Mouse (Mus musculus): Measurements from ENCODE around the gene Pyroxd1. TPM values are rescaled to one million over a fixed set of nuclear protein-coding genes. Genes with fewer than 3 reads are reported as not detected.
"Not testable (repeated sequence)": the region's sequence is repeated elsewhere in the genome, so short reads cannot be mapped to it uniquely, and the experiment has no call there.

Pyroxd1 gene
- polyA plus RNA-seq, 1 experiment from 2014 or later, result 20.3 TPM

GRCm38 (mm10) chr6:142343561-142343960 is 1.9 kb upstream of the Pyroxd1 start:
- peak; percentile 65 for DNase-seq (ENCODE audit: low spot score)
- Histone ChIP-seq H3K36me3 (replicated peaks; ENCODE audit: control insufficient read depth, insufficient read depth) (peaks cover 10% of the 10 kb centered on the region), H3K27ac (no peak overlapping the region), H3K4me3 (replicated peaks; ENCODE audit: low read length) (no peak overlapping the region), H3K9ac (no peak overlapping the region), H3K4me1 (replicated peaks; ENCODE audit: control insufficient read depth, insufficient read depth, low read length) (peaks cover 7% of the 10 kb centered on the region; the same call in 1 of the 2 replicates), H3K27me3 (ENCODE audit: control insufficient read depth, insufficient read depth, low read length) (no peaks in the 10 kb centered on the region), H3K4me2 (replicated peaks) (no peak overlapping the region), H3K9me3 (ENCODE audit: control insufficient read depth, low read length) (no peaks in the 10 kb centered on the region)
- ATAC-seq (ENCODE audit: low FRiP score), result no peak
- 74% methylated on average over 2 of the region's 2 CpGs for WGBS

- peak overlapping the region; percentile 76 for H3K4me3 ChIP-seq (replicated peaks; ENCODE audit: low read length)
- DNase-seq (ENCODE audit: low spot score), result no peak
- 64% methylated on average over 12 of the region's 12 CpGs for WGBS
- peak overlapping the region; percentile 65 for H3K4me2 ChIP-seq (replicated peaks)
- peaks cover 37% of the 10 kb centered on the region for H3K36me3 ChIP-seq (replicated peaks; ENCODE audit: control insufficient read depth, insufficient read depth)
- H3K27me3 ChIP-seq (ENCODE audit: control insufficient read depth, insufficient read depth, low read length), result no peaks in the 10 kb centered on the region
- H3K9me3 ChIP-seq (ENCODE audit: control insufficient read depth, low read length), result no peaks in the 10 kb centered on the region
- peaks cover 7% of the 10 kb centered on the region; the same call in 1 of the 2 replicates for H3K4me1 ChIP-seq (replicated peaks; ENCODE audit: control insufficient read depth, insufficient read depth, low read length)
- peak overlapping the region; percentile 67 for H3K9ac ChIP-seq
- ATAC-seq (ENCODE audit: low FRiP score), result no peak
- H3K27ac ChIP-seq, result 0 out of 2 replicates have a peak overlapping the region, but pooled peaks have one; percentile 84
Measured at GRCm38 (mm10) chr6:142346181-142347110, 992 bp downstream of the Pyroxd1 start.

DNA sequence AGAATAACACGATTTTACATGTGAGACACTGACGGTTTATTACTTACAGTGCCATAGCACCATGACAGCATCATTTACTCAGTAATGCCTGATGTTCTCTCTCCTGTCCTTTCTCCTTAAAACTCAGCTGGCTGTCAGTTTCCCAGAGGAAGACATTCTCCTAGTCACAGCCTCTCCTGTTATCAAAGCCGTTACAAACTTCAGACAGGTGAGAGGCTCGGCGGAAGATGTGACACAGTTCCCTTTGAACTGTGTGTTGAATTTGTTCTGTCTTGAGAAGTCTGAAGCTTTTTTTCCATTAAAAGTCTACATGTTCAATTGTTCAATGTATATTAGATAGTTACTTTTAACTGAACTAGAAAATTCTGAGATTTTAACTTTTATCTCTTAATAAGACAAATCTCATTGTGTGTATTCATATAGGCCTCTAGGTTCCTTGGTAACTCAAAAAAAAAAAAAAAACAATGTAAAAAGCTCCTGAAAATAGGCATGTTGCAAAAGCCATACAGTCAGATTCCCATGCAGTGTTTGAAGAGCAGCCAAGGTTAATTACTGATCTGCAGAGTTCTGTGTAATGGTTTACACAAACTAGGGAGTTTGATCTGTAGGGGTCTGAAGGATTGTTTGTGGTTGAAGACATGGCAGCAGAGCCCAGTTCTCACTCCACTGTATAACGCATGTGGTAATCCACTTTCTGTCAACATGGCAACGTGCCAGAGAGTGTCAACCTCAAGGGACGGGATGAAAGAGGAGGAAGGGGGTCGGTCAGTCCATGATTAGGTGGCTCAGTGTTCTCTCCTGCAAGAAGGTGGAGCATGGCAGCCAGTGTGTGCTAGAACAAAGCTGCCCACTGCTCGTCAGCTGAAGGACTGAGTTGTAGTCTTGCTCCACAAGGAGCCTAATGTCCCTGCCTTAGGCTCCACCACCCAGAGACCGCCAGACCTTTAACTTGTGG is 2.3 kb downstream of the Pyroxd1 start:
- Histone ChIP-seq H3K4me1 (replicated peaks; ENCODE audit: control insufficient read depth, insufficient read depth, low read length) (peaks cover 7% of the 10 kb centered on the region; the same call in 1 of the 2 replicates), H3K27me3 (ENCODE audit: control insufficient read depth, insufficient read depth, low read length) (no peaks in the 10 kb centered on the region), H3K4me2 (replicated peaks) (no peak overlapping the region), H3K4me3 (replicated peaks; ENCODE audit: low read length) (no peak overlapping the region), H3K9ac (no peak overlapping the region), H3K36me3 (replicated peaks; ENCODE audit: control insufficient read depth, insufficient read depth) (peaks cover 50% of the 10 kb centered on the region), H3K27ac (no peak overlapping the region), H3K9me3 (ENCODE audit: control insufficient read depth, low read length) (no peaks in the 10 kb centered on the region)
- WGBS, result 84% methylated on average over 11 of the region's 11 CpGs
- DNase-seq (ENCODE audit: low spot score) (no peak), ATAC-seq (ENCODE audit: low FRiP score) (no peak)

- H3K27ac ChIP-seq; H3K9me3 ChIP-seq (ENCODE audit: control insufficient read depth, low read length); H3K4me3 ChIP-seq (replicated peaks; ENCODE audit: low read length); H3K9ac ChIP-seq; H3K27me3 ChIP-seq (ENCODE audit: control insufficient read depth, insufficient read depth, low read length); DNase-seq (ENCODE audit: low spot score); H3K4me1 ChIP-seq (replicated peaks; ENCODE audit: control insufficient read depth, insufficient read depth, low read length); ATAC-seq (ENCODE audit: low FRiP score); H3K4me2 ChIP-seq (replicated peaks): not testable (repeated sequence)
- 94% methylated on average over 3 of the region's 3 CpGs for WGBS
- peaks cover 84% of the 10 kb centered on the region for H3K36me3 ChIP-seq (replicated peaks; ENCODE audit: control insufficient read depth, insufficient read depth)
Measured at GRCm38 (mm10) chr6:142352099-142352498, 6.6 kb downstream of the Pyroxd1 start.

GRCm38 (mm10) chr6:142357106-142357505 is 11.7 kb downstream of the Pyroxd1 start:
- no peak overlapping the region for H3K4me2 ChIP-seq (replicated peaks)
- no peaks in the 10 kb centered on the region for H3K27me3 ChIP-seq (ENCODE audit: control insufficient read depth, insufficient read depth, low read length)
- no peaks in the 10 kb centered on the region for H3K9me3 ChIP-seq (ENCODE audit: control insufficient read depth, low read length)
- no peak overlapping the region for H3K9ac ChIP-seq
- H3K4me1 ChIP-seq (replicated peaks; ENCODE audit: control insufficient read depth, insufficient read depth, low read length), result no peaks in the 10 kb centered on the region
- H3K4me3 ChIP-seq (replicated peaks; ENCODE audit: low read length), result no peak overlapping the region
- H3K36me3 ChIP-seq (replicated peaks; ENCODE audit: control insufficient read depth, insufficient read depth), result peaks cover 91% of the 10 kb centered on the region
- no peak for DNase-seq (ENCODE audit: low spot score)
- no peak for ATAC-seq (ENCODE audit: low FRiP score)
- H3K27ac ChIP-seq, result no peak overlapping the region
- 76% methylated on average over 7 of the region's 7 CpGs for WGBS

- H3K4me3 ChIP-seq (replicated peaks; ENCODE audit: low read length), result no peak overlapping the region
- no peak for ATAC-seq (ENCODE audit: low FRiP score)
- H3K27ac ChIP-seq, result no peak overlapping the region
- no peaks in the 10 kb centered on the region for H3K27me3 ChIP-seq (ENCODE audit: control insufficient read depth, insufficient read depth, low read length)
- H3K9me3 ChIP-seq (ENCODE audit: control insufficient read depth, low read length), result no peaks in the 10 kb centered on the region
- no peak overlapping the region for H3K9ac ChIP-seq
- peaks cover 96% of the 10 kb centered on the region for H3K36me3 ChIP-seq (replicated peaks; ENCODE audit: control insufficient read depth, insufficient read depth)
- WGBS, result 95% methylated on average over 6 of the region's 6 CpGs
- DNase-seq (ENCODE audit: low spot score), result no peak
- no peaks in the 10 kb centered on the region for H3K4me1 ChIP-seq (replicated peaks; ENCODE audit: control insufficient read depth, insufficient read depth, low read length)
- H3K4me2 ChIP-seq (replicated peaks), result no peak overlapping the region
Measured at GRCm38 (mm10) chr6:142362036-142362435, 16.6 kb downstream of the Pyroxd1 start.

- H3K4me2 ChIP-seq (replicated peaks), result no peak overlapping the region
- no peak overlapping the region for H3K9ac ChIP-seq
- no peaks in the 10 kb centered on the region for H3K4me1 ChIP-seq (replicated peaks; ENCODE audit: control insufficient read depth, insufficient read depth, low read length)
- H3K4me3 ChIP-seq (replicated peaks; ENCODE audit: low read length), result no peak overlapping the region
- peaks cover 96% of the 10 kb centered on the region for H3K36me3 ChIP-seq (replicated peaks; ENCODE audit: control insufficient read depth, insufficient read depth)
- 73% methylated on average over 9 of the region's 9 CpGs for WGBS
- no peaks in the 10 kb centered on the region for H3K9me3 ChIP-seq (ENCODE audit: control insufficient read depth, low read length)
- no peak overlapping the region for H3K27ac ChIP-seq
- DNase-seq (ENCODE audit: low spot score) (peak; percentile 27), ATAC-seq (ENCODE audit: low FRiP score) (no peak)
- no peaks in the 10 kb centered on the region for H3K27me3 ChIP-seq (ENCODE audit: control insufficient read depth, insufficient read depth, low read length)
Measured at GRCm38 (mm10) chr6:142363019-142363576, 17.6 kb downstream of the Pyroxd1 start.

DNA sequence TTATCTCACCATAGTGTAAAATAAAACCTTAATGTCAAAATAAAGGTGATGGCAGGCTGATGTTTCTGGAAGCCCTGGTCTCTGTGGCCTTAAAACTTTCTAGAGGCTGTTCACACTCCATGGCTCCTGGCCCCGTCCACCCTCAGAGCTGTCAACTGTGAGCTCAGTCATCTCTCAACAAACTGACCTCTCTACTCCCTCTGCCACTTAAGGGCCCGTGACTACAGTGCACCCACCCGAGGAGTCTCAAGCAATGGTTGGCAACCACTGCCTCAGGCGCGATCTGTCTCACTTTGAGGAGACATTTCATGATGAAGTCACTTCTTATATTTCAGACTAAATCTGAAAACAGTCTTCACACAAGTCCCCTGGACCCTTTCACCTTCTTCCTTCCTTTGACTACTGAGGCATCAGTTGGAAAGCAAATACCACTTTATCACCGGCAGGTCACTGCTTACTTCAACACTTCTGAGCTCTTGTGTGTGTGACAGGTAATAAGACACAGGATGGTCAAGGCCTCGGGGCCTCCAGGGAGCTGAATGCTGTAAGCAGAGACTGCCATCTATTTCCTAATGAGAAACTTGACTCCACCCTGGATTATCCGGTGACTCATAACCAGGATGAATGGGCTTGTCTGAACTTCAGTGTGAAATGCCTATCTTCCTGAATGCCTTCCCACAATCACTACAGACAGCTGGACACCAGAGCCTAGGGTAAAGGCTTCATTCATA is 20.5 kb downstream of the Pyroxd1 start:
- no peak for DNase-seq (ENCODE audit: low spot score)
- no peak overlapping the region for H3K27ac ChIP-seq
- ATAC-seq (ENCODE audit: low FRiP score), result no peak
- H3K36me3 ChIP-seq (replicated peaks; ENCODE audit: control insufficient read depth, insufficient read depth), result peaks cover 96% of the 10 kb centered on the region
- H3K9ac ChIP-seq, result no peak overlapping the region
- H3K4me2 ChIP-seq (replicated peaks), result no peak overlapping the region
- no peaks in the 10 kb centered on the region for H3K9me3 ChIP-seq (ENCODE audit: control insufficient read depth, low read length)
- H3K4me3 ChIP-seq (replicated peaks; ENCODE audit: low read length), result no peak overlapping the region
- H3K27me3 ChIP-seq (ENCODE audit: control insufficient read depth, insufficient read depth, low read length), result no peaks in the 10 kb centered on the region
- no peaks in the 10 kb centered on the region for H3K4me1 ChIP-seq (replicated peaks; ENCODE audit: control insufficient read depth, insufficient read depth, low read length)
- 95% methylated on average over 8 of the region's 8 CpGs for WGBS

All from hindbrain, embryonic 14.5 days (tissue).